Mouse (Mus musculus) liver, postnatal 0 days (tissue): ENCODE measurements around the gene Aida.

Source experiments
- CTCF ChIP-seq: sonication (generic); IDR thresholded peaks from 2 replicates; pipeline ENCODE4 v1.5.1; 2016; ENCODE audit warnings: antibody characterized with exemption, low read depth
- EP300 ChIP-seq: IDR thresholded peaks from 2 replicates; pipeline ENCODE4 v1.6.1; 2016; ENCODE audit warnings: antibody characterized with exemption, low read depth, mild to moderate bottlenecking

- TF ChIP-seq EP300 (no peak), CTCF (no peak)
Observed at GRCm38 (mm10) chr1:183344886-183345816, 48.8 kb downstream of the Aida start.
